Mouse (Mus musculus): ENCODE data around the gene Pdlim7.

Pdlim7 gene

DNA sequence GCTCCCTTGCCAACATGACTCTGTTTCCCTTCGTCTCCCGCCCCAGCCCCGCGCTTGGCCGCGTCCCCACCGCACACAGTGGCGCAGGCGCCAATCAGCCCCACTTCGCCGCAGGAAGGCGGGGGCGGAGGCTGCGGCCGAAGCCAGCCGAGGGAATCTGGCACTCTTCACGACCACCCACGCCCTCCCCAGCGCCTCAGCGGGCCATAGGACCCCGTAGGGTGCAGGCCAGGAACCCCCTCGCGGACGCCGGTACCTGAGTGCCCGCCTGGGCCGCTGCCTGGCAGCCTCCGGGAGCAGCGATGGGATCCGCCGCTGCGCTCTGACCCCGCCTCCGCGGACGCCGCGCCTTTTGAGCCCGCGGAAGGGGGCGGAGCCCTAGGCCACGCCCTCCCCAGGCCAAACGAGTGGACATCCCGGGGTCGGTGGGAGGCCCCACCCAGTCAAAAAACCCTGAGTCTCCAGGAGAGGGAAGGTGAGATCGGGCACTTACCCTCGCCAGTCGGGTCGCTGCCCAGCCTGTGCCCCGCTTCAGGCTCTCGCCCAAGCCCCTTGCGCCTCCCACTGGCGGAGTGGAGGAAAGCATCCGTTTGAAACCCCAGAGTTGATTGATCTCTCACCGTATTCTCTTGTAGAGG lies at the start of gene Pdlim7:
TSS of gene Pdlim7 (minus strand) at position 566 of the 638 bp plus-strand sequence.
- DNase-seq = peak; percentile 86

DNA sequence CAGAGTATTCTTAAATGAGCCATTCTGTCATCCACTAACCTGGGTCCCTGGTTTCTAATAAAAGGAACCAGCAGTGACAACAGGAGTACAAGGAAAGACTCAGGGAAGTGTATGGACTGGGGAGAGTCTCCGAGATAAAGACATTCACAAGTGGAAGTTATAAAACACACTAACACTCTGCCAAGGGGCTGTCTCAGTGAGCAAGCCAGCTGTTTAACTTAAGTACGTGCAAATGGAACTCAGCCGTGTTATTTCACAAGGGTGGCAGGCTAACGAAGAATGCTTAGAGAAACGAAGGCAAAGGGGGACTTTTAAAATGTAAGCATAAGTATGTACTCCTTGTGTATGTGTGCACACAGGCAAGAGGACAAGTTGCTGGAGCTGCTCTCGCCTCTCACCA lies 44.0 kb upstream of the Pdlim7 start:
- DNase-seq = no peak

DNA sequence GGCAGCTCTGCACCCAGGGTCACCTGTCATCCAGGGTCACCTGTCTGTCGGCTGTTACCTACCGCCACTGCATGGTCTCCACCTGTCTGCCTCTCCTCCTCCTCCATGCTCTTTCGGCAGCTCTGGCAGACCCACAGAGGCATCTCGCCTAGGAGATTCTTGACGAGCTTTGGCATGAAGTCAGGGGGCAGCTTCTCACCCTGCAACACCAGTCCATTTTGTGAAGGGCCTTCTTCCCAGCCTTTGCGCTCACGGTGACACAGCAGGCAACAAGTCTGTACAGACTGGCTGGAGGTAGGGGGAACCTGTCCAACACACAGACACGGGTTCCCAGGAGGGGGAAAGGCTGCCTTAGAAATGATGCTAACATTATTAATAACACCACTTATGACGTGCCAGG lies 42.4 kb upstream of the Pdlim7 start:
- DNase-seq = no peak

DNA sequence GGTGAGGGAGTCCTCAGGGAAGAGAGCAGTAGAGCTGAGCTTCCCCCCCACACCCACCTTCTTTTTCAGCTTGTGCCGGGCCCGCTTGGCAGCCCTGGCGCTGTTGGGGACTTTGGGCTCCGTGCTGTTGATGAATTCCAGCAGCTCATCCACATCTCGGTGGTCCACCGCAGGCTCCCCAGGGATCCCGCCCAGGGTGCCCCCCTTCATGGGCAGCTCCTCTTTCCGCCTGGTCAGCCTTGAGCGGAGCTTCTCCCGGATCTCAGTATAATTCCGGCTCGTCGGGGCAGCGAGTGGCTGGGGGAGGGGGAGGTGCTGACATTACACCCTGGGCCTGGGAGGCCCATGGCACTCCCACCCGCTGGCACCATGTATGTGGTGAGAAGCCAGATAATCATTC lies 35.6 kb upstream of the Pdlim7 start:
- no peak for DNase-seq

DNA sequence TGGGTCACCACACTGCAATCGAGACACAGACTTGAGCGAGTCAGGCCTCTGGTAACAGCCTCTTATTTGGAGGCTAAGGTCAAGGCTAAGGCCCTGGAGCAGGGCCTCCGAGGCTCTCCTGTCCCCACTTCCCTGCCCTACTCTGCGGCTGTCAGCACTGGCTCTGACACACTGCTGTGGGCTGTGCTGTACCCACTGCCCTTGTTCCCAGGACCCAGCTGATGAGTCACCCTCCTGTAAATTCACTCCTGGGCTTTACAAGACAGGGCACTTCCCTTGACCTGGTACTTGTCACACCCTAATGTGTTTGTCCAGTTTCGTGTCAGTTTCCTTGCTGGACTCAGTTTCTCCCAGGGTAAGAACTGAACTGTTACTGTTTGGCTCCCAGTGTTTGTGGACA lies 35.0 kb upstream of the Pdlim7 start:
- no peak for DNase-seq

DNA sequence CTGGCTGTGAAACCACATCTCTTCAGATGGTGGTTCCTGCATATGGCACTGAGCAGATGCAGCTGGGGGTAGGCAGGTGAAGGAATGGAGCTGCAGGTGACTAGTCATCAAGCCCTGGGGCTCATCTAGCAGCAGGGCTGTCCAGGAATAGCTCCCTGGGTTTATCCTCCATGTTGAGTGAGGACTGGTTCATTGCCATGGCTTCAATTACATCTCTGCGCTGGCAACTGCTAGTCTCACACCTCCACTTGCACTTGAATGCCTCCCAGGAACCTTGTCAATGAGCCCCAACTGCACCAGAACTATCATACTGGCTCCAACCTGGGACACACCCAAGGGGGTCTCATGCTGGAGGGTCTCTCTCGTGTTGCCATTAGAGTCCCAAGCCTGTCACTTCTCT lies 34.4 kb upstream of the Pdlim7 start:
- no peak for DNase-seq

DNA sequence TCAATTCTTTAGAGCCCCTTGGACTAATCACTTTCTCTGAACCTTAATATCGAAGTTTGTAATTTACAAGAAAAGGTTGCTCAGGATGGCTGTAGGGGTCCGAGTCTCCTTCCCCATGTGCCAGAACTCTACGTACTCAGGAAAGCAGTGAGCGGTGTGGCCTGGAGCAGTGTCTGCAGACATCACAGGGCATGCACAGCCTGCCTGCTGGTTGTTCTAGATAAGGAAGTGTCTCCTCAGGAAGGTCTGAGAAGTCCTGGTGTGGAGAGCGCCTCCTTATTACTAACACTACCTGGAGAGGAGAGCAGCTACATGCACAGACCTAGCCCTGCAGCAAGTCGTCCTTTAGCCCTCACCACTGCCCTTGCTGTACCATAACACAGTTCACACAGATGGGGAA lies 31.3 kb upstream of the Pdlim7 start:
- DNase-seq = no peak

DNA sequence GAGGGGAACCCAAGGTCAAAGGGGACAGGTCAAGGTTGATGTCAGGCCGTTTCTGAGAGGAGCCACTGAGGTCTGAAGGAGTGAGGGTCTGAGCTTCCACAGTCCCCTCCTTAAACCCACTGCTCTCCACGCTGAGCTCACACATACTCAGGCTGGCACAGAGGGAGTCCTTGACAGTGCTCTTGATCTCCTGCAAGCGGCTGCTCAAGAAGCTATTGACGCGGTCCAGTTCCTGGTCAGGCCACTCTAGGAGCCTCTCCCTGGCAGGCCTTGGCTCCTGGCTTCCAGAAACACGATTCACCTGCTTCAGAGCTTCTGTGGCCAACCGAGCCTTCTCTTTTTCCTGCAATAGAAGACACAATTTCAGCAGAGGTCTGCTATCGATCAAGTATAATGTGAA lies 30.0 kb upstream of the Pdlim7 start:
- no peak for DNase-seq

DNA sequence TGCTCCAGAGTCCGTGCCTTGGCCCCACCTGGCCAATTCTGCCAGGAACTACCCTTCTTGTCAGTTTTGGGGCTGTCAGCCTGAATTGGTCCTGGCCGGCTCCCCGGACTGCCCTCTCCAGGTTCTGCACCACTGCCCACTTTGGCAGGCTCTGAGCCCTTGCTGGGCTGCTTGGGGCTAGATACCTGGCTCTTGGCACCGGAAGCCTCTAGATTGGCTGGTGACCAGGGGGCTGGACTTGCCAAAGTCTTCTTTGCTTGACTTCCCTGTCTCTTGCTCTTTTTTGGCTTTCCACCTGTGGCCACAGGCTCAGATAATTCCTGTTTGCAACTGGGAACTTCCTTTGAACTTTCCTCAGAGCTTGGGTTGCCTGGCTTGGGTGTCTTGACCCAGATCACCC lies 29.4 kb upstream of the Pdlim7 start:
- no peak for DNase-seq

DNA sequence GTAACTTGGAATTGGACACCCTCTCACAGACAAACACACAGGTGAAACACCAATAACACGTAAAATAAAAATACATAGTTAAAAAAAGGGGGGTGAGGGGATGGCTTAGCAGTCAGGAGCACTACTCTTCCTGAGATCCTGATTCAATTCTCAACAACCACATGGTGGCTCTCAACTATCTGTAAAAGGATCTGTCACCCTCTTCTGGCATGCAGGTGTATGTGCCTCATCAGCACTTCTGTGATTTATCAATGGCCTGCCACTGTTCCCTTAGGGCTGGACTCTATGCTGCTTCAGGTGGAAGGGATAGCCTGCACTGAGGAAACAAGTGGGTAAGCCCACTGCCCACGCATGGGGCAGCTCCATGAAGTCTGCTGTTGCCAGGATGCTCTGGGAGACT lies 27.5 kb upstream of the Pdlim7 start:
- DNase-seq = peak; percentile 53

DNA sequence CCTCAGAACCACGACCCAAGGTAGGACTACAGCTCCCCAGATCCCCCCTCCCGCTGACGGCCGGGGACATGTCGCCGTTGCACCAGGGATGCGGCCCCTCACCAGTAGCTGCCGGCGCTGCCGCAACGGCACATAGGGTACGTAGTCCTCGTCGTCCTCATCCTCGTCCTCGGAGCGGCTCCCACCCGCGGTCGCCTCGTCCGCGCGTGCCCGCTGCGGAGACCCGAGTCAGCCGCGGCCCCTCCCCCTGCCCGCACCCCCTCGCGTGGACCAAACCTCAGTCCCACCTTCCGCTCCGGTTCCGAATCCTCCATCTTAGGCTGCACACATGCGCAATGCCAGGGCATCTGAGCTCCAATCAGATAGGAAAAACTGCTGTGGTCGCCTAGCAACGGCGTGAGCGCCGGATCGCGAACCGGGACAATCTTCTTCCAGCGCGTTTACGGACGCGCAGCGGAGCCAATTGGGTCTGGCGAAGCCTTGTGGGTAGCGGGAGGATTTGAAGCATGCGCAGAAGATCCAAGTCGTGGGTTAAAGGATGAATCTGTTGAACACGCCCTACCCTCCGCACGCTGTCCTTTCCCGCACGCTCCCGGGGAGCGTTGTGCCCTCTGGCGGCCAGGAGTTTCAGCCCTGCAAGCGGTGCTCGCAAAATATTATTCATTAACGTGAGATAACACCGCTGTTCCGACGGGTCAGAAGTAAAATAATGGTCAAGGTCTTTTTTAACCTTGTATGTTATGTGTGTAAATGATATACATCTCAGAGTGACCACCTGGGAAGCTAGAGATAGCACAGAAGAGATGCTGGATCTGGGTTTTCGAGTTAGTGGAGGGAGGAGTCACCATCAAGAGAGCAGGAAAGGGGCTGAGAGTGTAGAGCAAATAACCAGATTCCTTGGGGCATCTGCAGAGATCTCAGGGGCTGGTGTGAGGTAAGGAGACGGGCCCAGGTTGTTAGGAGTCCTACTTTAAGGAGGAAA lies 23.0 kb upstream of the Pdlim7 start, which contains the start of gene Ddx41:
TSS of gene Ddx41 (minus strand) at position 465 of the 982 bp plus-strand sequence.
- DNase-seq = peak; percentile 100

DNA sequence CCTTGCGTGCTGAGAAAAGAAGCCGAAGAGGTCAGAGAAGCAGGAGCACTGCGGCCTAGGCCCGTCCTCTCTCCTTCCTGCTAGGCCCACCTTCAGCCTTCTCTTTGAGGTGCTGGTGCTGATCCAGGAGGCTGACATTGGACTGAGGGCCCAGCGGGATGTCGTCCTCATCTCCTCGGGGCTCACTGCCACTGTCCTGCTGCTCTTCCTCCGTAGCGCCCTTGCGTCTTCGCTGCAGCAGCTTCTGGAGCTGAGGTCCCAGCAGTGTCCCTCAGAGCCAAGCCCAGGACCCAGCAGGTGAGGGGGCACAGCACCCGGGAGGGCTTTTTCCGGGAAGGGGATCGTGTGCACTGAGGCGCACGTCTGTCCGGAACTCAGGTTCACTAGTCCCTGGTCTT lies 22.3 kb upstream of the Pdlim7 start:
- no peak for DNase-seq

DNA sequence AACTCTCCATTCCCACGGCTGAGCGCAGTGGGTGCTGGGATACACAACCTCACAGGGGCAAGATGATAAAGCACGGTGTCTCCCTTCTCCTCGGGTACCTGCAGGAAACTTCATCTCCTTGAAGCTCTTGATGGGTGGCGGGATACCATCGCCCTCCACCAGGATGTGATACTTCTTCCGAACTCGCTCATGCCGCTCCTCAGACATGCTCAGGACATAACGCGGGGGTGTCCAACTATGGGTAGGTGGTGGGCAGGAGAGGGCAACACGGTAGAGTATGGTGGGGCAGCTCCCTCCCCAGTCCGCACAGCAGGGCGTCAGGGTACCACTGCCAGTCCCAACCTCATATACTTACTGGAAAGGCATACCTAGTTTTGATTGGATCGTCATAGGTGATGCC lies 21.7 kb upstream of the Pdlim7 start:
- DNase-seq = no peak

DNA sequence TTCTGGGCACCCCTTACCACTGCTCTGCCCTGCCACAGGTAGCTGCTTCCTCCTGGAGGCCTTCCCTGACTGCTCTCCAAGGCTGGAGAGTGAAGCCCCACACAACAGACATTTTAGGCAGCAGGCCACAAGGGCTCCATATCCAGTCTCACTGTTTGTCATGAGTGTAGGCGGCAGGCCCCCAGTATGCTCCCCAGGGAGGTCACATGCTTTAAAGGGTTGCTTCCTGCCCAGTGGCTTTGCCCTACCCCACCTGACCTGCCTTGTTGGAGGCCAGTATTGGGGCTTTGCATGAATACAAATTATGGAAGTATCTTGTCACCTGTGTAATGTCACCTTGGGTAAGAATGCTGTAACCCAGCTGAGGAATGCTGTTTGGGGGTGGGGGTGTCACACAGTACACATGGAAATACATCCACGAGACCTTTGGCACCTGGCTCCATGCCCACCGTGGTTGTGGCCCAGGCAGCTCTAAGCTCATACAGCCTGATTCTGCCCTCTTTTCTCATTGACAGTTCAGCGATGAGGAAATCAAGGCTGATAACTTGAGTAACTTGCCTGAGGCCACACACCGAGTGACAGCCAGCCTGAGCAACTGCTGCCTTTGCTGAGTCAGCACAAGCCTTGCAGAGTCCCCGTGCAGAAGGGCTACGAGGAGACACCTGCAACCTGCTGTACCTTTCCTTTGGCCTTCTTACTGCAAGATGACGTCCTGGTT lies 15.9 kb upstream of the Pdlim7 start, which contains the start of gene Dok3:
TSS of gene Dok3 (minus strand) at position 99 of the 718 bp plus-strand sequence.
- DNase-seq = no peak

DNA sequence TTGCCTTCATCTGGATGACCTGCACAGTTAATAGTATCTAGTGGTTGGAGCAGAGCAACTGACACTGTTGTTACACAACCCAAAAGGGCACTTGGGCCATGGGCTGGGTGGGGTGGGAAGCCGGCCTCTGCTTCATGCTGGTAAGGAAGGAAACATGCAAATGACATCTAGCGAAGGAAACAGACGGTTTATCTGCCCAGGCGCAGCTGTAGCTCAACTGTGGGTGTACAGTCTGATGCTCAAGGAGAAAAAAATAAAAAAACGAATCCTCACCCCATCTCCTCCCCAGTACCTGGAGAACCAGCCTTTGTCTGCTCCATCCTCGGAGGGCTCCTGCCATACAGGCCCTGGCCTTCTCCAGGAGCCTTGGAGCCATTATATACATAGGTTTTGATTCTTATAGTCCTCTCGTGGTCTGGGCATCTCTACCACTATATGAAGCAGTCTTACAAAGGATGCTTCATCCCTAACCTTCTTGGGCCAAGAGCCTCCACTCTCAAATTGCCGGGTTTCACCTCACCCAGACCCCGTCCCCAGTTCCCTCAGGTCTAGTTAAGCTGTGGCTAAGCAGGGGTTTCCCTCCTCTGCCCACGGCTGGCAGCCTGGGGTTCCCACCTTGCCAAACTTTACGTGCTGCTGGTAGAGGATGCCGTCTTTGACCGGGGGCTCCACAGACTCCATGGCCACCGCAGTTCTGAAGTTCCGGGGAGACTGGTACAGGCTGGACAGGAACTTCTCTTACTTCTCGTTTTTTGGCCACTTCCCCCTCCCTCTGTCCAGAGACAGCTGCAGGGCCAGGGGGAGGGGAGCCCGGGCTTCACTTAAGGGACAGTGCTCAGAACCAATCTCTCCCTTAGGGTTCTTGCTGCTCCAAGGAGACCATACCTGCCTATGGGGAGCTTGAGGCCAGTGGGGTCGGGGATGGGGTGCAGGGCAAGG lies 14.6 kb upstream of the Pdlim7 start:
- DNase-seq = no peak

DNA sequence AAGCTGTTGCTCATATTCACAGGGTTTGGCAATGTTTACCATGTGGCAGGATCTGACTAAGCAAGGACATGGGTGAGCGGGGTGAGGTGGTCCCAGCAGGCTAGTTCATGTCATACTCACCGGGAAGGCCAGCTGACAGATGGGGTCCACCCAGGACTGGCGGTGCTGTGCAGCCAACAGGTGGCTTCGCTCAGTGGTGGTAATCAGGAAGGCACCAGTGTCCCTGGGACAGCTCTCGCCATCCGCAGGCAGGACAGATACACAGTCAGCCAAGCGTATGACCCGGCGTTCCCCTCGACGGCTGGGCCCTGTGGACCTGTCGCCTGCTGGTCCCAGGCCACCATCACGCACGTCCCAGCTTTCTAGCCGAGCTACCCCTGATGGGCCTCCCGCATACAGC lies 13.7 kb upstream of the Pdlim7 start:
- no peak for DNase-seq

DNA sequence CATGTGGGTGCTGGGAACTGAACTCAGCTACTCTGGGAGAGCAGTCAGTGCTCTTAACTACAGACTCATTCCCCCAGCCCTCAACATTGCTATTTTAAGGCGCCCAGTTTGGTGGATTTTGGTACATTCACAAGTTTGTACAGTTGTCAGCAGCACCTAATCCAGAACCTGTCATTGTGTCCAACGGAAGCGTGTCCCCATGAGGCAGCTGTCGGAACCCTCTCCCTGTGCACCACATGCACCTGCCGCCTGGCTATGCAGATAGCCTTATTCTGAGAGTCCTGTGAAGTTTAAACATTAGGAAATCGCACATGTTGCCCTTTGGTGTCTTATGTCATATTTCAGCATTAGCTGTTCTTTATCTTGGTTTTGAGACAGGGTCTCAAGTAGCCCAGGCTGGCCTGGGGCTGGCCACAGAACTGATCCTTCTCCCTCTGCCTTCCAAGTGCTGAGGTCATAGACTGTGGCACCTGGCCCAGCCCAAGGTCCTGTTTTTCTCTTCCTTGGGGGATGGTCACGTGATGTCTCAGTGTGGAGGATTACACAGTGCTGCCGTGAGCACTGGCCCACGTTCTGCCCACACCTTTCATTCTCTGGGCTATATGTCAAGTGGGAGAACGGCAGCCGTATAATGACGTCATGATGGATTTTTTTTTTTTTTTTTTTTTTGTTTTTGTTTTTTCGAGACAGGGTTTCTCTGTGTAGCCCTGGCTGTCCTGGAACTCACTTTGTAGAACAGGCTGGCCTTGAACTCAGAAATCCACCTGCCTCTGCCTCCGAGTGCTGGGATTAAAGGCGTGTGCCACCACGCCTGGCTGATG lies 12.5 kb upstream of the Pdlim7 start:
- DNase-seq = no peak

DNA sequence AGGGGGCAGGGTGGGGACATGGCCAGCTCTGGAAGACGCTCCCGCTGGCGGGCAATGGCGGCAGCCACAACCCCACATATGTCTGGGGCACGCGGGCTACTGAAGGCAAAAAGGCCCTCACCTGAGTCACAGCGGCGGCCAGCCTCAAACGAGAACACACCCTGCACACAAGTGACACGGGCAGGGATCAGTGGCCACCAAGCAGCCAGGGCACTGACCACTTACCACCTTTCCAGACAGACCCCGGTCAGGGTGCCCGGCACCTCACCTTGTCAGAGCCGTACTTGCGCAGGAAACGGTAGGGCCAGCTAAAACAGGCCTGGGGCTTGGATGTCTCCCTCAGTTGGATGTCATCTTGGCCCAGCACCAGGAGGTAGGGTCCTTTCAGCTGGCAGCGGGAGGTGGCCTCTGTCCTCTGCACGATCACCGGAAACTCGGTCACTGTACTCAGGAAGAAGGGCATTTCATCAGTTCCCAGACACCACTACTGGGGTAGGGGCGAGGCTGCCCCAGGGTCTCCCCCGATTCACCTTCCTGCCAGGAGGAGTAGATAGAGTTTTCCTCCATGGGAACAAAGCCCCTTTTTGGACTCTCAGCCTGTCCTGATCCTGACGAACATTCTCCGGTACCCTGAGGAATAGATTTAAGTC lies 10.6 kb upstream of the Pdlim7 start:
- no peak for DNase-seq

DNA sequence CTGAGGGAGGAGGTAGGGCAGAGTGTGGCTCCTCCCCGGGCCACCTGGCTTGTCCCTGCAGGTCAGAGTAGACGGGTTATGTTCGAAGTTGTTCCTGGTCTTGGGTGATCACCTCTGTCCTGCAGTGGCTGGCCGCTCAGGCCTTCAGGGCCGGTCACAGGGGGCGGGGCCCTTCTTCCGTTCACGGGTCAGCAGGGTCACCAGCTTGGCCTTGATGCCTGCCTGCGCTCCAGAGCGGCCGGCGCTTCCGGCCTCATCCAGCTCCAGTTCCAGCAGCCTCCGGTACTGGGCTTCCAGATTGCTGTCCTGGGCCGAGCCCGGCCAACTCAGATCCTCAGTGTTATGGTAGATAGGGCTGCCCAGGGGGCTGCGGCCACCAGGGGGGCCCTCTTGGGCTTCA lies 9.8 kb upstream of the Pdlim7 start:
- no peak for DNase-seq

DNA sequence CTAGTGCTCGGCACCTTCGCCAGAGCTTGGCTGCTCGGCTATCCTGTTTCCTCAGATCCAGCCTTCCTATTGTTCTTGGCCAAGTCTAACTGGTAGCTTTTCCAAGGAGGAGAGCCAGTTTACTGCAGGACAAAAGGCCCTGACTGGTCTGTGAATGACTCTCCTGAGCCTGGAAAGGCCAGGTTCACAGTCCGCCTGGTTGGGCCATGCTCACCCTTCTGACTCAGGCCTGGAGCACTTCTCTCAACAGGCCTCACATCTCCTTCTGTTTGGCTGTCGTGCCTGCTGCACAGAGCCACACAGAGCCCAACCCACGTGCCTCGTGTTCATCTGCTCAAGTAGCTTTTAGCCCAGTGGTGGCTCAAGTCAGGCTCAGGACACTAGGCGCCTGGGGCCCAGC lies 9.3 kb upstream of the Pdlim7 start:
- no peak for DNase-seq

DNA sequence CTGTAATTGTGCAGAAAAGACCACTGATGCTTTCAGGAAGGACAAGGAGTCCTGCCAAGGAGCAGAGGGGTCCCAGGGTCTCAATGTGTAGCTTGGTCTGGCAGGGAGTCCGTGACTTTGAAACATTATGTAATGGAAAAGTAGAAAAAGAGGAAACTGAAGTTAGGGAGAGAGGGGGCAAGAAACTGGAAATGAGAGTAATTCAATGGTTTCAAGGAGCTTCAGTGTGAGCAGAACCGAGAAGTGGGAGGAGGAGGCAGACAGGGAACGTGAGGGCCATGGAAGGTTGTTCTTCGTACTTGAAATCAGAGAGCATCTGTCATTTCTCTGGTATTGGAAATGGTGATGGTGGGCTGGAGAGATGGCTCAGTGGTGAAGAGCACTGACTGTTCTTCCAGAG lies 6.1 kb upstream of the Pdlim7 start:
- DNase-seq = no peak
